Comparison of ENCODE assay signal across 9 mouse cellular contexts in genomic region chr11:107276337-107276736, GRCm38 (mm10).
A peak's percentile ranks its signal among the peaks of the same experiment; 100 is the strongest.
DNase-seq lines count a peak whose midpoint lies in the region; ATAC-seq and TF ChIP-seq lines count a peak whose summit lies in the region.
"Had no signal": no experiment of that assay in that cellular context is flagged by ENCODE, and none has a peak within 500 bp of the region (broad histone marks: within the 10 kb centered on the region; RNA-seq: fewer than 3 reads in every experiment).

No protein-coding gene starts in this region.

- no peak for TF ChIP-seq CTCF in gastrocnemius, adult 2 months (IDR thresholded peaks at IDR 0.05)
- TF ChIP-seq CTCF in lung, postnatal 0 days (IDR thresholded peaks at IDR 0.05): peak; percentile 37

- H3K4me2 ChIP-seq in lung, postnatal 0 days (replicated peaks; ENCODE audit: low read depth, low read length): no peak overlapping the region
- no peak overlapping the region for H3K4me2 ChIP-seq in intestine, embryonic 16.5 days (ENCODE audit: low read depth, low read length)
- H3K4me2 ChIP-seq: midbrain, embryonic 15.5 days had no signal

- DNase-seq in gastrocnemius, adult 2 months: no peak
- no peak for DNase-seq in gastrocnemius, adult 8-10 months (ENCODE audit: low spot score in 2 of 2)
- no peak for DNase-seq in lung, postnatal 0 days (ENCODE audit: low spot score)
- no peak for DNase-seq in lung, postnatal 10 days
- peak; percentile 7 for DNase-seq in splenic B cell, adult 2 months (ENCODE audit: low read depth, low spot score)
- no peak for DNase-seq in right cerebral cortex, adult 2 months (ENCODE audit: low spot score in 2 of 2)
- no peak for DNase-seq in cerebellum, postnatal 25 days

- no peaks in the 10 kb centered on the region for H3K36me3 ChIP-seq in lung, postnatal 0 days (ENCODE audit: insufficient read depth, low read length)
- H3K36me3 ChIP-seq in intestine, embryonic 16.5 days (ENCODE audit: control insufficient read depth, insufficient read depth, low read length): no peaks in the 10 kb centered on the region
- H3K36me3 ChIP-seq in splenic B cell, adult 2 months (ENCODE audit: control insufficient read depth, insufficient read depth, low read length, poor library complexity, severe bottlenecking): no peaks in the 10 kb centered on the region
- H3K36me3 ChIP-seq: midbrain, embryonic 15.5 days had no signal

- no peaks in the 10 kb centered on the region for H3K9me3 ChIP-seq in lung, postnatal 0 days (ENCODE audit: low read length)
- H3K9me3 ChIP-seq in intestine, embryonic 16.5 days (ENCODE audit: control insufficient read depth, low read length): no peaks in the 10 kb centered on the region
- H3K9me3 ChIP-seq: midbrain, embryonic 15.5 days had no signal

- H3K4me3 ChIP-seq in gastrocnemius, adult 2 months: no peak overlapping the region
- no peak overlapping the region for H3K4me3 ChIP-seq in lung, postnatal 0 days (ENCODE audit: low read depth, low read length)
- no peak overlapping the region for H3K4me3 ChIP-seq in intestine, embryonic 16.5 days (ENCODE audit: low read length)
- H3K4me3 ChIP-seq: midbrain, embryonic 15.5 days had no signal

- no peaks in the 10 kb centered on the region for H3K27me3 ChIP-seq in lung, postnatal 0 days (replicated peaks; ENCODE audit: insufficient read depth, low read length)
- no peaks in the 10 kb centered on the region for H3K27me3 ChIP-seq in intestine, embryonic 16.5 days (replicated peaks; ENCODE audit: control insufficient read depth, insufficient read depth, low read length)
- H3K27me3 ChIP-seq in splenic B cell, adult 2 months (ENCODE audit: control insufficient read depth, insufficient read depth, low read length, poor library complexity, severe bottlenecking): no peaks in the 10 kb centered on the region
- H3K27me3 ChIP-seq: midbrain, embryonic 15.5 days had no signal

- peak overlapping the region; percentile 82 for H3K27ac ChIP-seq in gastrocnemius, adult 2 months
- no peak overlapping the region for H3K27ac ChIP-seq in lung, postnatal 0 days (ENCODE audit: low read length)
- no peak overlapping the region for H3K27ac ChIP-seq in intestine, embryonic 16.5 days (ENCODE audit: low read length)
- H3K27ac ChIP-seq: midbrain, embryonic 15.5 days had no signal

- WGBS in lung, postnatal 0 days: 60% methylated on average over 3 of the region's 3 CpGs
- 68% methylated on average over 3 of the region's 3 CpGs for WGBS in intestine, embryonic 16.5 days

- intact Hi-C loops in gastrocnemius, adult 2 months (cut with DNase I): loop anchor here (2.0 kb wide), 3 partner anchors 58 to 194 kb away; partner anchors contain the start of gene Pitpnc1

- TF ChIP-seq EP300 in lung, postnatal 0 days (IDR thresholded peaks at IDR 0.05): no peak

- ATAC-seq in lung, postnatal 0 days: no peak
- peak; percentile 31 for ATAC-seq in intestine, embryonic 16.5 days

- no peaks in the 10 kb centered on the region for H3K4me1 ChIP-seq in lung, postnatal 0 days (ENCODE audit: insufficient read depth, low read depth, low read length)
- peaks cover 5% of the 10 kb centered on the region; the same call in 1 of the 2 replicates for H3K4me1 ChIP-seq in intestine, embryonic 16.5 days (ENCODE audit: control insufficient read depth, insufficient read depth, low read length)

- no peak overlapping the region for H3K9ac ChIP-seq in lung, postnatal 0 days (replicated peaks; ENCODE audit: low read depth)
- H3K9ac ChIP-seq in intestine, embryonic 16.5 days (ENCODE audit: low read depth, low read length): no peak overlapping the region
- H3K9ac ChIP-seq: midbrain, embryonic 15.5 days had no signal
